Mouse (Mus musculus): ENCODE results near the gene Ints6. TPM values are rescaled to one million over a fixed set of nuclear protein-coding genes. Genes with fewer than 3 reads are reported as not detected.

Gene Ints6
- 10 to 100 TPM; 32.2 to 43.1 TPM for total RNA-seq (2021)
- long read RNA-seq, experiment 1, partial matches to known transcripts: 30 of 40 reads
- long read RNA-seq, experiment 1, other reads (novel, unspliced or antisense): 10 of 40 reads
- long read RNA-seq, experiment 2, partial matches to known transcripts: 1 of 25 reads
- long read RNA-seq, experiment 2, other reads (novel, unspliced or antisense): 24 of 25 reads

- DNase-seq (ENCODE audit: low spot score in 2 of 2): peak; percentile 98
Observed at GRCm38 (mm10) chr14:62761036-62761881, at the start of gene Ints6. TSS of gene Ints6 (minus strand) at chr14:62761169.

GRCm38 (mm10) chr14:62808661-62809523 lies 47.9 kb upstream of the Ints6 start:
- DNase-seq (ENCODE audit: low spot score in 2 of 2): no peak

- DNase-seq (ENCODE audit: low spot score in 2 of 2): no peak
Observed at GRCm38 (mm10) chr14:62806921-62807320, 46.0 kb upstream of the Ints6 start.

GRCm38 (mm10) chr14:62803204-62803603 lies 42.2 kb upstream of the Ints6 start:
- DNase-seq (ENCODE audit: low spot score in 2 of 2): no peak

- peak; percentile 39 to 59 for DNase-seq (ENCODE audit: low spot score in 2 of 2)
Observed at GRCm38 (mm10) chr14:62800791-62801190, 39.8 kb upstream of the Ints6 start.

- DNase-seq (ENCODE audit: low spot score in 2 of 2): no peak
Observed at GRCm38 (mm10) chr14:62798608-62799101, 37.7 kb upstream of the Ints6 start.

- no peak for DNase-seq (ENCODE audit: low spot score in 2 of 2)
Observed at GRCm38 (mm10) chr14:62795719-62796118, 34.8 kb upstream of the Ints6 start.

- no peak for DNase-seq (ENCODE audit: low spot score in 2 of 2)
Observed at GRCm38 (mm10) chr14:62789282-62789681, 28.3 kb upstream of the Ints6 start.

- DNase-seq (ENCODE audit: low spot score in 2 of 2): no peak
Observed at GRCm38 (mm10) chr14:62782981-62783380, 22.0 kb upstream of the Ints6 start.

GRCm38 (mm10) chr14:62780520-62781316 lies 19.7 kb upstream of the Ints6 start:
- no peak for DNase-seq (ENCODE audit: low spot score in 2 of 2)

GRCm38 (mm10) chr14:62778095-62778494 lies 17.1 kb upstream of the Ints6 start:
- DNase-seq (ENCODE audit: low spot score in 2 of 2): no peak

- no peak for DNase-seq (ENCODE audit: low spot score in 2 of 2)
Observed at GRCm38 (mm10) chr14:62775034-62775433, 14.1 kb upstream of the Ints6 start.

GRCm38 (mm10) chr14:62774246-62774645 lies 13.3 kb upstream of the Ints6 start:
- no peak for DNase-seq (ENCODE audit: low spot score in 2 of 2)

GRCm38 (mm10) chr14:62773766-62774165 lies 12.8 kb upstream of the Ints6 start:
- no peak for DNase-seq (ENCODE audit: low spot score in 2 of 2)

- DNase-seq (ENCODE audit: low spot score in 2 of 2): no peak
Observed at GRCm38 (mm10) chr14:62765398-62765797, 4.4 kb upstream of the Ints6 start.

GRCm38 (mm10) chr14:62764371-62764770 lies 3.4 kb upstream of the Ints6 start:
- no peak for DNase-seq (ENCODE audit: low spot score in 2 of 2)

- DNase-seq (ENCODE audit: low spot score in 2 of 2): peak; percentile 15 to 32
Observed at GRCm38 (mm10) chr14:62761943-62762342, 974 bp upstream of the Ints6 start.

GRCm38 (mm10) chr14:62760321-62761035 lies 491 bp downstream of the Ints6 start:
- peak; percentile 41 to 50 for DNase-seq (ENCODE audit: low spot score in 2 of 2)

- DNase-seq (ENCODE audit: low spot score in 2 of 2): peak; percentile 55 to 63
Observed at GRCm38 (mm10) chr14:62759771-62760320, 1.1 kb downstream of the Ints6 start.

GRCm38 (mm10) chr14:62758714-62759113 lies 2.3 kb downstream of the Ints6 start:
- DNase-seq (ENCODE audit: low spot score in 2 of 2): no peak

Measured in left cerebral cortex, adult 18-20 months (tissue).